Mouse (Mus musculus): Measurements from ENCODE around the gene Gm27021. TPM values are rescaled to one million over a fixed set of nuclear protein-coding genes. Genes with fewer than 3 reads are reported as not detected.
A peak's percentile ranks its signal among the peaks of the same experiment; 100 is the strongest.

Gene Gm27021
- polyA plus RNA-seq, 1 experiment from 2014 or later = 4.7 TPM

GRCm38 (mm10) chr8:120688511-120688910, 20.6 kb upstream of the Gm27021 start:
- Histone ChIP-seq H3K9me3 (ENCODE audit: control insufficient read depth, low read length) (no peaks in the 10 kb centered on the region), H3K4me2 (replicated peaks; ENCODE audit: low read depth) (no peak overlapping the region), H3K9ac (ENCODE audit: low read length) (no peak overlapping the region), H3K4me1 (replicated peaks; ENCODE audit: control insufficient read depth, insufficient read depth) (peaks cover 9% of the 10 kb centered on the region), H3K4me3 (ENCODE audit: low read depth, low read length) (no peak overlapping the region), H3K36me3 (ENCODE audit: control insufficient read depth, insufficient read depth, low read length) (no peaks in the 10 kb centered on the region), H3K27me3 (ENCODE audit: control insufficient read depth, insufficient read depth, low read length) (no peaks in the 10 kb centered on the region), H3K27ac (replicated peaks) (no peak overlapping the region)
- TF ChIP-seq EP300 (optimal IDR thresholded peaks at IDR 0.05) = no peak
- TF ChIP-seq CTCF (IDR thresholded peaks at IDR 0.05; ENCODE audit: low read depth) = no peak
- no peak for DNase-seq (ENCODE audit: low spot score)
- 89% methylated on average over 7 of the region's 7 CpGs for WGBS
- ATAC-seq (ENCODE audit: low FRiP score, low TSS enrichment) = no peak

GRCm38 (mm10) chr8:120687786-120688185, 19.9 kb upstream of the Gm27021 start:
- no peaks in the 10 kb centered on the region for H3K27me3 ChIP-seq (ENCODE audit: control insufficient read depth, insufficient read depth, low read length)
- 57% methylated on average over 8 of the region's 8 CpGs for WGBS
- no peaks in the 10 kb centered on the region for H3K9me3 ChIP-seq (ENCODE audit: control insufficient read depth, low read length)
- peaks cover 9% of the 10 kb centered on the region for H3K4me1 ChIP-seq (replicated peaks; ENCODE audit: control insufficient read depth, insufficient read depth)
- ATAC-seq (ENCODE audit: low FRiP score, low TSS enrichment) (no peak), DNase-seq (ENCODE audit: low spot score) (no peak)
- H3K36me3 ChIP-seq (ENCODE audit: control insufficient read depth, insufficient read depth, low read length) = no peaks in the 10 kb centered on the region
- no peak overlapping the region for H3K27ac ChIP-seq (replicated peaks)
- H3K4me2 ChIP-seq (replicated peaks; ENCODE audit: low read depth) = no peak overlapping the region
- no peak overlapping the region for H3K9ac ChIP-seq (ENCODE audit: low read length)
- no peak overlapping the region for H3K4me3 ChIP-seq (ENCODE audit: low read depth, low read length)
- TF ChIP-seq CTCF (IDR thresholded peaks at IDR 0.05; ENCODE audit: low read depth) (no peak), EP300 (optimal IDR thresholded peaks at IDR 0.05) (no peak)

DNA sequence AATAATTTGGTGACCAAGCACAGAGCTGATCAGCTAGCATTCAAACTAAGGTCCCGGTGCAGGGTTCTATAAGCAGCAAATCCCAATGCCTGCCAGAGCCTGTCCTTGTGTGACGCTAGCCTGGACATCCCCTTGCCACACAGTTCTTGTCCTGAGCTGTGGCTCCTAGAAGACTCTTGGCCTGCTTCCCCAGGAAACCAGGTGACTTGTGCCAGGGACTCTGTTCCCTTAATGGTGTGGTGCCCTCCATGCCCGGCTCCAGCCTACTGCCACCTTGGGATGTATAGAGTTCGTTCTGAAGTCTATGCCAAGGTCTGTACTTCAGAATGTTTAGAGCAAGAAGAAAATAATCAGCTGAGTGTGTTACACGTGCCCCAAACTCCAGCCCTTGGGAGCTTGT, 18.7 kb upstream of the Gm27021 start:
- TF ChIP-seq CTCF (IDR thresholded peaks at IDR 0.05; ENCODE audit: low read depth) = no peak
- no peak for TF ChIP-seq EP300 (optimal IDR thresholded peaks at IDR 0.05)
- WGBS = 78% methylated on average over 5 of the region's 5 CpGs
- H3K4me3 ChIP-seq (ENCODE audit: low read depth, low read length) = no peak overlapping the region
- DNase-seq (ENCODE audit: low spot score) = no peak
- no peaks in the 10 kb centered on the region for H3K36me3 ChIP-seq (ENCODE audit: control insufficient read depth, insufficient read depth, low read length)
- no peak overlapping the region for H3K9ac ChIP-seq (ENCODE audit: low read length)
- no peak for ATAC-seq (ENCODE audit: low FRiP score, low TSS enrichment)
- no peaks in the 10 kb centered on the region for H3K27me3 ChIP-seq (ENCODE audit: control insufficient read depth, insufficient read depth, low read length)
- peaks cover 9% of the 10 kb centered on the region for H3K4me1 ChIP-seq (replicated peaks; ENCODE audit: control insufficient read depth, insufficient read depth)
- no peak overlapping the region for H3K27ac ChIP-seq (replicated peaks)
- H3K9me3 ChIP-seq (ENCODE audit: control insufficient read depth, low read length) = no peaks in the 10 kb centered on the region
- H3K4me2 ChIP-seq (replicated peaks; ENCODE audit: low read depth) = no peak overlapping the region

GRCm38 (mm10) chr8:120686051-120686450, 18.2 kb upstream of the Gm27021 start:
- no peak for DNase-seq (ENCODE audit: low spot score)
- no peak overlapping the region for H3K4me2 ChIP-seq (replicated peaks; ENCODE audit: low read depth)

GRCm38 (mm10) chr8:120685591-120685990, 17.7 kb upstream of the Gm27021 start:
- Histone ChIP-seq H3K9me3 (ENCODE audit: control insufficient read depth, low read length) (no peaks in the 10 kb centered on the region), H3K27ac (replicated peaks) (peak overlapping the region; percentile 61), H3K27me3 (ENCODE audit: control insufficient read depth, insufficient read depth, low read length) (no peaks in the 10 kb centered on the region), H3K36me3 (ENCODE audit: control insufficient read depth, insufficient read depth, low read length) (no peaks in the 10 kb centered on the region), H3K4me1 (replicated peaks; ENCODE audit: control insufficient read depth, insufficient read depth) (peaks cover 9% of the 10 kb centered on the region), H3K4me2 (replicated peaks; ENCODE audit: low read depth) (no peak overlapping the region), H3K4me3 (ENCODE audit: low read depth, low read length) (no peak overlapping the region), H3K9ac (ENCODE audit: low read length) (no peak overlapping the region)
- DNase-seq (ENCODE audit: low spot score) (no peak), ATAC-seq (ENCODE audit: low FRiP score, low TSS enrichment) (no peak)
- TF ChIP-seq CTCF (IDR thresholded peaks at IDR 0.05; ENCODE audit: low read depth) (no peak), EP300 (optimal IDR thresholded peaks at IDR 0.05) (no peak)
- WGBS = 83% methylated on average over 8 of the region's 8 CpGs

More at GRCm38 (mm10) chr8:120686051-120686450, 18.2 kb upstream of the Gm27021 start:
- Histone ChIP-seq H3K9me3 (ENCODE audit: control insufficient read depth, low read length) (no peaks in the 10 kb centered on the region), H3K36me3 (ENCODE audit: control insufficient read depth, insufficient read depth, low read length) (no peaks in the 10 kb centered on the region), H3K9ac (ENCODE audit: low read length) (no peak overlapping the region), H3K4me3 (ENCODE audit: low read depth, low read length) (no peak overlapping the region), H3K27ac (replicated peaks) (no peak overlapping the region), H3K27me3 (ENCODE audit: control insufficient read depth, insufficient read depth, low read length) (no peaks in the 10 kb centered on the region), H3K4me1 (replicated peaks; ENCODE audit: control insufficient read depth, insufficient read depth) (peaks cover 9% of the 10 kb centered on the region)
- no peak for ATAC-seq (ENCODE audit: low FRiP score, low TSS enrichment)
- TF ChIP-seq EP300 (optimal IDR thresholded peaks at IDR 0.05) (no peak), CTCF (IDR thresholded peaks at IDR 0.05; ENCODE audit: low read depth) (no peak)
- 82% methylated on average over 13 of the region's 13 CpGs for WGBS

DNA sequence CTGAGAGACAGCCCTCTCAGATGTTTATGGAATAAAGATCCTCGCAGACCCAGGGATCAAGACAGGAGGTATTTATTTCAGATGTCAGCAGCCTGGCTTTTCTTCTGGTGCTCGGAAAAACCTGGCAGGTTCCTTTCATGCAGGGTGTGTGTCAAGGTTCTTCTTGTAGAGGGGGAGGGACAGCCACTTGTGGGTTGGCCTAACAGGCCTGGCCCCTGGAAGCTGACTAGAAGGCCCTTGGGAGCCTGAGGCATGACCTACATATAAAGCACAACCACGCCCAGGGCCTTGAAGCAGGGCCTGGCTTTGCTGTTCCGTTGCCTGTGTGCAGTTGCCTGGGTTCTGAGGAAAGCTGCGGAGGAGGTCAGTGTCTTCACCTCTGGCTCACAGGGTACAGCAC, 17.2 kb upstream of the Gm27021 start:
- 21% methylated on average over 5 of the region's 5 CpGs for WGBS

More for the DNA sequence above, 17.2 kb upstream of the Gm27021 start:
- TF ChIP-seq EP300 (optimal IDR thresholded peaks at IDR 0.05) (no peak), CTCF (IDR thresholded peaks at IDR 0.05; ENCODE audit: low read depth) (no peak)
- Histone ChIP-seq H3K9ac (ENCODE audit: low read length) (no peak overlapping the region), H3K36me3 (ENCODE audit: control insufficient read depth, insufficient read depth, low read length) (no peaks in the 10 kb centered on the region), H3K4me1 (replicated peaks; ENCODE audit: control insufficient read depth, insufficient read depth) (peaks cover 9% of the 10 kb centered on the region), H3K27ac (replicated peaks) (peak overlapping the region; percentile 61), H3K9me3 (ENCODE audit: control insufficient read depth, low read length) (no peaks in the 10 kb centered on the region), H3K27me3 (ENCODE audit: control insufficient read depth, insufficient read depth, low read length) (no peaks in the 10 kb centered on the region), H3K4me3 (ENCODE audit: low read depth, low read length) (no peak overlapping the region), H3K4me2 (replicated peaks; ENCODE audit: low read depth) (no peak overlapping the region)
- ATAC-seq (ENCODE audit: low FRiP score, low TSS enrichment) (peak; percentile 64), DNase-seq (ENCODE audit: low spot score) (peak; percentile 67)

Measured in stomach, postnatal 0 days (tissue).